Mouse (Mus musculus) hindbrain, postnatal 0 days (tissue): ENCODE data around the gene Col26a1. TPM values are rescaled to one million over a fixed set of nuclear protein-coding genes. Genes with fewer than 3 reads are reported as not detected.

Experiments used
- ATAC-seq: fragments of 200-750 bp; cut with Nextera tagmentation; 2 replicates; pipeline ENCODE4 v1.8.0; 2017; ENCODE audit warnings: mild to moderate bottlenecking, moderate TSS enrichment, moderate library complexity
- DNase-seq: peaks from one replicate; pipeline ENCODE4 v3.0.0-alpha.2; 2015; ENCODE audit warnings: low spot score
- H3K27ac ChIP-seq: fragments of 300-500 bp; sonication (generic); 2 replicates; pipeline ENCODE4 v1.5.1; 2014; ENCODE audit warnings: mild to moderate bottlenecking
- H3K27me3 ChIP-seq: fragments of 300-500 bp; sonication (generic); 2 replicates; pipeline ENCODE4 v1.6.1; 2014; ENCODE audit warnings: low read length, mixed read lengths; ENCODE audit not compliant: insufficient read depth
- H3K36me3 ChIP-seq: fragments of 300-500 bp; sonication (generic); 2 replicates; pipeline ENCODE4 v1.6.1; 2014; ENCODE audit warnings: low read length, mixed read lengths; ENCODE audit not compliant: insufficient read depth
- H3K4me1 ChIP-seq: fragments of 300-500 bp; sonication (generic); 2 replicates; pipeline ENCODE4 v1.6.1; 2014; ENCODE audit warnings: antibody characterized with exemption, low read length, mixed read lengths; ENCODE audit not compliant: insufficient read depth
- H3K4me2 ChIP-seq: fragments of 300-500 bp; sonication (generic); 2 replicates; pipeline ENCODE4 v1.6.1; 2014; ENCODE audit warnings: low read depth, mild to moderate bottlenecking, low read length, moderate library complexity, mixed read lengths
- H3K4me3 ChIP-seq: fragments of 300-500 bp; sonication (generic); 2 replicates; pipeline ENCODE4 v1.5.1; 2014; ENCODE audit warnings: low read length
- H3K9ac ChIP-seq: fragments of 300-500 bp; sonication (generic); replicated peaks from 2 replicates; pipeline ENCODE4 v1.6.1; 2014; ENCODE audit warnings: mild to moderate bottlenecking, low read length, moderate library complexity, mixed read lengths
- H3K9me3 ChIP-seq: fragments of 300-500 bp; sonication (generic); 2 replicates; pipeline ENCODE4 v1.6.1; 2016; ENCODE audit warnings: low read length, mixed read lengths
- CTCF ChIP-seq: IDR thresholded peaks from 2 replicates; pipeline ENCODE4 v1.5.1; 2016; ENCODE audit warnings: antibody characterized with exemption, control low read depth, low read depth
- WGBS: fragments of 180-500 bp; shearing (Covaris S2); extraction: QIAGEN DNeasy Blood & Tissue Kit; methylation state at CpG from one replicate; pipeline ENCODE4 v1.1.7; 2014; 5-methylcytosine and 5-hydroxymethylcytosine counted together
- polyA plus RNA-seq: library from polyadenylated mRNA; unstranded; fragments of >200 nt; fragmentation: Nextera tagmentation; extraction: Ambion mirVana; gene quantifications from 2 replicates; pipeline ENCODE4 v1.2.1, GENCODE M21; 2015
- total RNA-seq: library from RNA; depleted of rRNA; stranded (reverse); fragments of >200 nt; gene quantifications from 2 replicates; pipeline ENCODE4 v1.2.3, GENCODE M21; 2014; rRNA removed

Col26a1 gene
- 56.6 and 66.6 TPM in 2 replicates for total RNA-seq
- polyA plus RNA-seq = 34.7 and 35.6 TPM in 2 replicates

DNA sequence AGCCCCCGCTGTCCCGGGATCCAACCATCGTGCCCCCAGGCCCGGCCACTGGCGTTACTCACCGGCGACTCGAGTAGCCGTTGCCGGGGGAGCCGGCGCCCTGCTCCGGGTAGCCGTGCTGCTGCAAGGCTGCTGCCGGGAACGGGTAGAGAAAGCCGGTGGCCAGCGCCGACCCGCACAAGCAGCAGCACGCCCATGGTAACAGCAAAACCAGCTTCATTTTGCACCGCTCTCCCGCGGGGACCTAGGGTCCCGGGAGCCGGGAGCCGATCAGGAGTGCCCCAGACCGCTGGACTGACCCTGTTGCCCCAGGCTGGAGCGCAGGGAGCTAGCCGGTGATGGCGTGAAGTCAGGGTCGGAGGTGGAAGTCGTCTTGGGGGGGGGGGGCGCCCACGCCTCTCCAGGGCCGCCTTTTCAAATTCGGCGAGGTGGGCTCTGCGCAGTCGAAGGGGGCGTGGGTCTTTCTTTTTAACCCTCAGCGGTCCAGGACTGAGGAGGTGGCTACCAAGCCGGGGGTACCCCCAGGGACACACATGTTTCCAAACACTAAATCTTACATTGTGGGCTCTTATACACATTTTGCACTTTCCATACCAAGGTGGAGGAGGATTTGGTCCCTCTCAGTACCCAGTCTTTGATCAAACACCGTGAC, at the start of gene Col26a1:
Col26a1 (minus strand) TSS at position 422 of the 652 bp plus-strand sequence.
- Histone ChIP-seq H3K4me2 (peak within 1 kb of the TSS; percentile 80), H3K36me3 (no peaks in the 10 kb centered on the region), H3K9me3 (no peaks in the 10 kb centered on the region), H3K9ac (peak within 1 kb of the TSS; percentile 52), H3K27ac (peak within 1 kb of the TSS; percentile 29; the same call in 1 of the 2 replicates), H3K4me3 (peak within 1 kb of the TSS; percentile 50), H3K4me1 (no peaks in the 10 kb centered on the region), H3K27me3 (no peaks in the 10 kb centered on the region)
- DNase-seq = peak; percentile 40
- TF ChIP-seq CTCF = no peak
- whole genome bisulfite sequencing = 1% methylated on average over 43 of the region's 44 CpGs
- ATAC-seq = peak; percentile 34

DNA sequence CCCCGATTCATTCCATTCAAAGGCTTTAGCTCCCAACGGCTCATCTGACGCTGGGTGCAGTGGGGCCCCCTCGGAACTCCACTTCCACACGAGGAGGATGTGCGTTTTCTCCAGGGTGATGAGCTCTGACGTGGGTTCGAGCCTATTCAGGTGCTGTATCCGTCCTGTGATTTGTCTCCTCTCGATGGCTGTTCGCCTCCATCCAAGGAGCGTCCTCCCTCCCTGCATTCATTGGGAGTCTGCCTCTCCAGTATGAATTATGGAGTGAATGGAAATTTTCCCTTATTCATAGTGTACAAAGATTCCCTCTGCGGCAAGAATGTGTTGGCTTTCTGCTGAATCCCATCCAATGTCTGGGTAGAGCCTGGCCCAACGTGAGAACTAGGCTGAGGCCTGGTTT, 48.9 kb upstream of the Col26a1 start:
- Histone ChIP-seq H3K9ac (0 out of 2 replicates have a peak overlapping the region, but pooled peaks have one; percentile 21), H3K4me2 (no peak overlapping the region), H3K27ac (0 out of 2 replicates have a peak overlapping the region, but pooled peaks have one; percentile 15), H3K27me3 (no peaks in the 10 kb centered on the region), H3K4me3 (no peak overlapping the region), H3K36me3 (no peaks in the 10 kb centered on the region), H3K4me1 (no peaks in the 10 kb centered on the region), H3K9me3 (no peaks in the 10 kb centered on the region)
- ATAC-seq (no peak), DNase-seq (no peak)
- 73% methylated on average over 14 of the region's 14 CpGs for WGBS
- no peak for TF ChIP-seq CTCF

DNA sequence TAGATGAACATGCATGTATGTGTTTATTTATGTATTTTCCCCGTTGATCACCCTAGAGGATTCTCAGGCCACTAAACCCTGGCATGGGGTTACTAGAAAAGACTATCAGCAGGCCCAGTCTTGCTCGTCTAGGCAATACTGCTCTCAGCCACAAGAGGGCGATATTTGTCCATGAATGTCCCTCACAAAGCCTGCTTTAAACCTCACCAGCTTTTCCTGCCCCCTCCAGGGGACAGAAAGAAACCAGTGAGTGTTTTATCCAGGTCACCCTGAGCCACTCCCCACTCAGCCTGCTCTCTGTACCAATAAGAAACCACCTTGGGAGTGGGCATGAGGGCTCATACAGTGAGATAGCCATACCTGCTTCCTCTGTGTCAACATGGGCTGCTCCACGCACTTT, 46.1 kb upstream of the Col26a1 start:
- no peak overlapping the region for H3K4me3 ChIP-seq
- H3K4me1 ChIP-seq = no peaks in the 10 kb centered on the region
- H3K9ac ChIP-seq = no peak overlapping the region
- no peak overlapping the region for H3K4me2 ChIP-seq
- 21% methylated on average over 4 of the region's 4 CpGs for WGBS
- H3K27me3 ChIP-seq = no peaks in the 10 kb centered on the region
- H3K36me3 ChIP-seq = no peaks in the 10 kb centered on the region
- no peaks in the 10 kb centered on the region for H3K9me3 ChIP-seq
- peak; percentile 97 for TF ChIP-seq CTCF
- H3K27ac ChIP-seq = peak overlapping the region; percentile 45; the same call in 1 of the 2 replicates
- DNase-seq (peak; percentile 94), ATAC-seq (peak; percentile 85)

DNA sequence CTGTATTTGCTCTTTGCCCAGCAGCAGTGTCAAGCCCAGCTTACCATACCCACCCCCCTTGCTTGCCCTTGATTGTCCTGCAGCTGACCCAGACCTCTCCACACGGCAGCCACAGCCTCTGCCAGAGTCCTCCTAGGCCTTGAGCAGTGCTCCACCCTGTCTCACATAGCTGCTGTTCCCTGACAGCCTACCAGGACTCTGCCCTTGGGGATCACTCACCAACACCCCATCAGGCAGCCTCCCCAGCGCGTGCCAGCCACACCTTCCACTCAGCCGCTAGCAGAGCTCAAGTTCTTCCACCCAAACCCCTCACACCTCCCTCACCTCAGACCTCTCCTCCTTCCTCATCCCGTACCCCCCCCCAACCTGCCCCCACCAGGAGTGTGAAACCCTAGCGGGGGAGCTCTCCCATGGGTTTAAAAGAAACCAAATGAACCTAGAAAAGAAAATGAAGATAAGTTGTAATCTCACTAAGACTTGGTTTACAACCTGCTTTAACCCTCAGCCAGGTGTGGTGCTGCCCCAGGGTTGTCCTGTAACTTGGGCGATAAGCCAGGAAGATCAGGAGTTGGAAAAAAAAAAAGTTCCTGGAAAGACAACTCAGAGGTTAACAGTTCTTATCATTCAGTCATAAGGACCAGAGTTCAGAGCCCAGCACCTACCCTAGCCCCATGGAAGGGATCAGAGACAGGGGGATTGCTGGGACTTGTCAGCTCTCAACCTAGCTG, 40.9 kb upstream of the Col26a1 start:
- H3K4me3 ChIP-seq = no peak overlapping the region
- DNase-seq = no peak
- no peak for ATAC-seq
- no peaks in the 10 kb centered on the region for H3K27me3 ChIP-seq
- no peak overlapping the region for H3K9ac ChIP-seq
- WGBS = 74% methylated on average over 7 of the region's 7 CpGs
- no peaks in the 10 kb centered on the region for H3K9me3 ChIP-seq
- TF ChIP-seq CTCF = no peak
- H3K4me2 ChIP-seq = no peak overlapping the region
- H3K4me1 ChIP-seq = no peaks in the 10 kb centered on the region
- H3K27ac ChIP-seq = no peak overlapping the region
- no peaks in the 10 kb centered on the region for H3K36me3 ChIP-seq

DNA sequence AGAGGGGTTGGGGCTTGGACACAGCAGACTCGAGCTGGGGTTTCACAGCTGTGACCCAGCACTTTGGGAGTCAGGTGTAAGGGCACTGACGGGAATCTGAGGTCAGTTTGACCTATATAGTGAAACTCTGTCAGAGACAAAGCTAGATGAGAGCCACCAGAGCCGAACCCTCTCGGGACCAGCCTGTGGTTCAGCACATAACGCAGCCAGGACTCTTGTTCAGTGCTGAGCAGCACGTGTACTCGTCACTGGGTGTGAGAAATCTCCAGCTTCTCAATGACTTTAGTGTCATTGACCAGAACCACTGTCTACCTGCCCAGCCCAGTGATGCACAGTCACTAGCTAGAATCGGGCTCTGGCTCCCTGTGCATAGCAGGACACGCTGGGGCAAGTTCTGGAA, 39.8 kb upstream of the Col26a1 start:
- no peaks in the 10 kb centered on the region for H3K27me3 ChIP-seq
- 90% methylated on average over 9 of the region's 9 CpGs for WGBS
- no peaks in the 10 kb centered on the region for H3K9me3 ChIP-seq
- no peak for DNase-seq
- no peak overlapping the region for H3K4me3 ChIP-seq
- no peak for ATAC-seq
- no peaks in the 10 kb centered on the region for H3K36me3 ChIP-seq
- no peak overlapping the region for H3K9ac ChIP-seq
- no peak overlapping the region for H3K27ac ChIP-seq
- H3K4me2 ChIP-seq = no peak overlapping the region
- TF ChIP-seq CTCF = no peak
- H3K4me1 ChIP-seq = no peaks in the 10 kb centered on the region

DNA sequence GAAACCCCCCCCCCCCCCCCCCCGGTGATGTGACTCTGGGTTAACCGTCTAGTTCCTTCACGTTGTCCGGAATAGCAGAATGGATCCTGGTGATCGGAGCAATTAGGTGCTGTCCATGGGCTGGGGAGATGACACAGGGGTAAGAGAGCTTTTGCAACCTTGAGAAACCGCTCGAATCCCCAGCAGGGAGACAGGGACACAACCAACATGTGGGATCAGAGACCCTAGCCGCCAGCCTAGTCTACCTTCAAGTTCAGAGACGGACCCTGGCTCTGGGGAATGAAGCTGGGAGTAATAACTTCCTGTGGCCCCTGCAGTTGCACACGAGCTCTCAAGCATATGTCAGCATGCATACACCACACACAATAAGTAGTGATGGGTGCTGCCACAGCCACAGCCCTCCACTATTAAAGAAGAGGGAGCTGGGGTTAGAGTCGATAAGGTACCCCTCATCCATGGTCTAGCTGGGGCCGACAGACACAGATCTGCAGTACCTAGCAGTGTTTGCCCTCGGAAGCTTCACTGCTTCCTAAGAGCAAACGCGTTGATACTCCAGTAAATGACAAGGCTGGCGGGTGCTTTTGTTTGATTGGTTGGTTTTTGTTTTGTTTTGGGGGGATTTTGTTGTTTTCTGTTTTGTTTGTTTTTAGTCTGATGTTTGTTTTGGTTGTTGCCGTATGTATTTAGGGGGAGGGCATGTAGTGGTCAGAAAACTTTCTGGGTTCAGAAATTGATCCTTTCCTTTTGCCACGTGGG, 36.7 kb upstream of the Col26a1 start:
- peak overlapping the region; percentile 73 for H3K27ac ChIP-seq
- peak overlapping the region; percentile 62 for H3K4me3 ChIP-seq
- H3K4me1 ChIP-seq = no peaks in the 10 kb centered on the region
- H3K9ac ChIP-seq = peak overlapping the region; percentile 58
- H3K27me3 ChIP-seq = no peaks in the 10 kb centered on the region
- H3K9me3 ChIP-seq = no peaks in the 10 kb centered on the region
- ATAC-seq (peak; percentile 12; the same call in 1 of the 2 replicates), DNase-seq (no peak)
- H3K4me2 ChIP-seq = peak overlapping the region; percentile 82
- H3K36me3 ChIP-seq = no peaks in the 10 kb centered on the region
- no peak for TF ChIP-seq CTCF
- WGBS = 20% methylated on average over 17 of the region's 18 CpGs
